Mouse (Mus musculus) right cerebral cortex, postnatal 36 days (tissue): ENCODE data around the gene Plxnb3.

Experiments
- DNase-seq, 2 experiments: peaks; one replicate each; pipeline ENCODE4 v3.0.0; 2022; ENCODE audit warnings: low spot score in 2 of 2, mixed read lengths in 1 of 2

The Plxnb3 gene

DNA sequence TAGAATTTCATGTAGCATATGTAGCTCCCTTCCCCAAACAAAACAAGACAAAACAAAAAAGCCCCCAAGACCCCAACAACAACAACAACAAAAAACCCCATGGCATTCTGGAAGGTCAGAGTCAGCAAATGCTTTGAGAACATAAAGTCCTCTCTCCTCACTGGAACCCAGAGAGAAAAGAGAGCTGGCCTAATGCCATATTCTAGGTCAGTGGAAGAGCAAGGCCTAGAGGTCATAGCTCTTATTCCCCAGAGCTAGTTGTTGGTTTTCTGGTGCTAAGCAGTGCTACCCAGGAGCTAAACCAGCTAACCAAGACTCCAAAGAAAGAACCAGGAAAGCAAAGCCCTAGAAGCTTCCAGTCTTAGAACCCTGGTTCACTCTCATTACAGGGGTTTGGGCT is 28.8 kb downstream of the Plxnb3 start:
- DNase-seq, result no peak

DNA sequence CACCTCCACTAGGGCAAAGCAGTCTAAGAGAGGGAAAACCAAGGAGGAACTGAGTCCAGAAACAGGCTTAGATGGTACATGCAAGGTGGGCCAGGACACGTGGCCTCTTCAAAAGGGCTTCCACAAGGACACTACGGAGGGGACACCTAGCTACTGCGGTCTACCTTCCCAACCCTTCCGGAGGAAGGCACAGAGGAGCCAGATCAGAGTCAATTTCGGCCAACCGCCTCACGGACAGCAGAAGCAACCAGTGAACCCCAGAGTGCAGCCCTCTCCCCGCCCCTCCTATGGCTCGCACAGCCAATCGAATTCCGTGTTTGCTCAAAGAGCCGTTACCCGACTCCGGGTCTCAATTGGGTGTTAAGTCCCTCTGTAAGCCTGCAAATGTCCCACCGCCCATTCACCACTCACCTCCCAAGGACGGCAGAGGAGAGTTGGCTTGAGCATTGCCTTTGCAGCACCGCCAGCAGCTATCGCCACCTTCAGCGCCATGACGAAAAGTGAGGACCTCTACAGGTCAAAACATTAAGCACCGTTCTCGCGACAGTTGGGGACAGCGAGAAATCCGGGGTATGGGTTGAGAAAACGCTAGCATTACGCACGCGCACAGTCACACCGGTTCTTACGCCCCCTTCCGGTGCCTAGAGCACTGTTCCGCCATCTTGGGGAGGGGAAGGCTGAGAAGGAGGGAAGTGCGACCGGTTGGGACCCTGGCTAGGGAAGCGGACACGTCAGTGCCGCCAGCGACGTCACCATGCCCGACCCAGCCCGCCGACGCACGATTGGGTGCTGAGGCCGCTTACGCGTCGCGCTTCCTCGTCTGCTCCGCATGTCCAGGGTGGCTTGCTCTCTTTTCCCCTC is 29.7 kb downstream of the Plxnb3 start, which contains the start of the genes Idh3g and Ssr4:
Idh3g (minus strand) TSS at position 534 of the 861 bp plus-strand sequence.
Ssr4 (plus strand) TSS at position 665 of the 861 bp plus-strand sequence.
- peak; percentile 87 to 93 for DNase-seq

DNA sequence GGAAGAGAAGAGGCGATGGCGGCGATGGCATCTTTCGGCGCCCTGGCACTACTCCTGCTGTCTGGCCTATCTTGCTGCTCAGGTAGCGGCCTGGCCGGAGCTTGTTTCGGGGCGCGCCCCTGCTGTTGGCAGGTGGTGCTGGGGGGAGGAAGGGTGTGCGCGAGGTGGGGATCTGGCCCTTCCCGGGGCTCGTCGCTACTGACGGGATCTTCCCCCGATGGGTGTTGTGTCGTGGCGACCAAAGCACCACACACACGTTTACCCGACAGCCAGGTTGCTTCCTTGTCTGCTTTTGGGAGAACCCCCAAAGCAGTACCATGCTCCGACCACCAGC is 30.3 kb downstream of the Plxnb3 start:
- DNase-seq, result no peak

- no peak for DNase-seq
Measured at GRCm38 (mm10) chrX:73788501-73788900, 31.6 kb downstream of the Plxnb3 start.

GRCm38 (mm10) chrX:73793039-73793438 is 36.1 kb downstream of the Plxnb3 start:
- no peak for DNase-seq

- DNase-seq, result no peak
Measured at GRCm38 (mm10) chrX:73793505-73793904, 36.6 kb downstream of the Plxnb3 start.

- no peak for DNase-seq
Measured at GRCm38 (mm10) chrX:73797511-73797910, 40.6 kb downstream of the Plxnb3 start.

GRCm38 (mm10) chrX:73798502-73798901 is 41.6 kb downstream of the Plxnb3 start:
- DNase-seq, result peak in 1 of 2 experiments; percentile 33

- no peak for DNase-seq
Measured at GRCm38 (mm10) chrX:73805814-73806213, 48.9 kb downstream of the Plxnb3 start.

DNA sequence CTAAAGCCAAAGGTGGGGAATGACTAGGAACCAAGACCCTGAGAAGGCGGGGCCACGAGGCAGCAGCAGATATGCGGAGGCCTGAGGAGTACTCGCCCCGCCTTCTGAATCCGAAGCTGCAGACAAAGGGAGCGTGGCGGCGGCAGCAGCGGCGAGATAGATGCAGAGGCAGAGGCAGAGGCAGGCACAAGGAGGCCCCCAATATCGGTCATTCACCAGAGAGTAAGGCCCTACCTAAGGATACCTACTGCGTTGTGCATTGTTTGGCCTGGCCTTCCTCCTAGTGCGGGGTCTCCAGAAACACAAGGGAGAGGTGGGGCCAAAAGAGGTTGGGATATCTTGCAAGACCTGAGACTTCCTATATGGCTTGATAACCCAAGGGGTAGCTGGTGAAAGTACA is 58.2 kb downstream of the Plxnb3 start:
- no peak for DNase-seq

DNA sequence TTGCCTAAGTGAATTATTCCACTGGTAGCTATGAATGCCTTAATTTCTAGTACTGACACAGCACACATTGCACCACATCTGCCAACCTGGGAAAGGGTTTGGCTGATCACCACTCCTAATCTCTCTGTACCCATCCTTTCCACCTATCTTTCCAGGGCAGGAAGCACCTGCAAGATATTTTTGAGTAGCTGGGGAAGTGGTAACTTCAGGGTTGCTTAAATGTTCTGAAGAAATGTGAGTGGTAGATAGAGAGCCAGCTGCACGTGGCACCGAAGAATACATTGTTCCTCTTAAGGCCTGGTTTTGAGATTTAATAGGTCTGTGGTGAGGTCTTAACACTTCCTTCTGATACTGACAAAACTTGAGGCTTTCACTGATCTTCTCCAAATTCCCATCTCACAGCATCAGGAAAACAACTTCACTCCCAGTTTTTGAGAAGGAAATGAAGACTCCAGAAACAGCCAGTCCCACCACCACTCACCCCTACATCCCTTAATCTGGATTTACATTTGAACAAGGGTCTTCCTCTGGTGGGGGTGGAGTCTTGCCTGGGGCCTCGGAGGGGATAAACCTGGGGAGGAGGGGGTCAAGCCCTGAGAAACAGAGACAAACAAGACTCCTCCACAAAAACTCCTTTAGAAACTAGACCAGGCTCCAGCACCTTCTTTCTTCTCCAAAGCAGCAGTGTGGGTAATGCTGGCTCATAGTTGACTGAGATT is 59.9 kb downstream of the Plxnb3 start:
- no peak for DNase-seq
